Mouse (Mus musculus): ENCODE measurements around the gene Olfr1215. TPM values are rescaled to one million over a fixed set of nuclear protein-coding genes. Genes with fewer than 3 reads are reported as not detected.
"Not testable (repeated sequence)": the region's sequence is repeated elsewhere in the genome, so short reads cannot be mapped to it uniquely, and the experiment has no call there.

Olfr1215 gene
- not detected in 2 replicates for polyA plus RNA-seq (2014; fragmentation: Nextera tagmentation; extraction: Ambion mirVana)

GRCm38 (mm10) chr2:89006873-89007272 is at the start of gene Olfr1215:
Olfr1215 (minus strand) TSS chr2:89006973.
- no peak within 1 kb of the TSS for H3K27ac ChIP-seq (ENCODE audit: low read length)

DNA sequence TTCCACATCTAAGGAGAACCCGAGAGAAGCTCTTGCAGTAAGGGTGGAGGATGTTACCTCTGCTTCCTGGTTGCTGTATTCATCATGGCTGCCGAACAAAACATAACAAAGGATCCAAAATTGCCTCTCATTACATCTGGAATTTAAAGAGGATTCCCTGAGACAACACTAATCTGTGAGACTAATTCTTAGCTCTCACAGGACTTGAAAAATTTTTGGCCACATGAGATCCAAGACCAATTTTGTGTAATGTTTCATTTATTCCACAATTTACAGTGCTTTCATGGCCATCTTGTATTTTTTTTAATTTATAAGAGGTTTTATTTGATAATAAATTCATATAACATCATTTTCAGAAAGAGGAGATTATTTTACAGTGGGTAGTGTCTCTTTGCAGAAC is 25.2 kb upstream of the Olfr1215 start, which contains the start of gene Olfr1217:
Gene Olfr1217 (minus strand): TSS at position 101 of the 400 bp plus-strand sequence.
- H3K4me2 ChIP-seq (replicated peaks; ENCODE audit: low read depth, low read length), result no peak within 1 kb of the TSS
- H3K27me3 ChIP-seq (ENCODE audit: control insufficient read depth, insufficient read depth, low read length), result no peaks in the 10 kb centered on the region
- no peak within 1 kb of the TSS for H3K27ac ChIP-seq (ENCODE audit: low read length)
- no peaks in the 10 kb centered on the region for H3K36me3 ChIP-seq (ENCODE audit: control insufficient read depth, insufficient read depth, low read length)
- no peak within 1 kb of the TSS for H3K4me3 ChIP-seq (ENCODE audit: low read depth, low read length)
- no peaks in the 10 kb centered on the region for H3K4me1 ChIP-seq (ENCODE audit: control insufficient read depth, insufficient read depth, low read length)
- 70% methylated on average over 2 of the region's 2 CpGs for WGBS
- H3K9me3 ChIP-seq (ENCODE audit: control insufficient read depth, low read depth, low read length), result no peaks in the 10 kb centered on the region
- ATAC-seq (ENCODE audit: insufficient number of reproducible peaks, insufficient read depth, low FRiP score, low read depth), result no peak
- H3K9ac ChIP-seq (replicated peaks; ENCODE audit: low read depth, low read length), result no peak within 1 kb of the TSS

More at GRCm38 (mm10) chr2:89006873-89007272, at the start of gene Olfr1215:
- Histone ChIP-seq H3K27me3 (ENCODE audit: control insufficient read depth, insufficient read depth, low read length) (no peaks in the 10 kb centered on the region), H3K9me3 (ENCODE audit: control insufficient read depth, low read depth, low read length) (no peaks in the 10 kb centered on the region), H3K4me1 (ENCODE audit: control insufficient read depth, insufficient read depth, low read length) (no peaks in the 10 kb centered on the region), H3K4me3 (ENCODE audit: low read depth, low read length) (no peak within 1 kb of the TSS), H3K9ac (replicated peaks; ENCODE audit: low read depth, low read length) (no peak within 1 kb of the TSS), H3K36me3 (ENCODE audit: control insufficient read depth, insufficient read depth, low read length) (no peaks in the 10 kb centered on the region), H3K4me2 (replicated peaks; ENCODE audit: low read depth, low read length) (no peak within 1 kb of the TSS)
- no peak for ATAC-seq (ENCODE audit: insufficient number of reproducible peaks, insufficient read depth, low FRiP score, low read depth)
- WGBS, result 75% methylated on average over 2 of the region's 2 CpGs

GRCm38 (mm10) chr2:89021436-89021835 is 14.7 kb upstream of the Olfr1215 start:
- not testable (repeated sequence) for H3K9ac ChIP-seq (replicated peaks; ENCODE audit: low read depth, low read length); ATAC-seq (ENCODE audit: insufficient number of reproducible peaks, insufficient read depth, low FRiP score, low read depth); H3K27ac ChIP-seq (ENCODE audit: low read length); H3K4me1 ChIP-seq (ENCODE audit: control insufficient read depth, insufficient read depth, low read length); H3K4me3 ChIP-seq (ENCODE audit: low read depth, low read length); H3K27me3 ChIP-seq (ENCODE audit: control insufficient read depth, insufficient read depth, low read length); H3K4me2 ChIP-seq (replicated peaks; ENCODE audit: low read depth, low read length); H3K36me3 ChIP-seq (ENCODE audit: control insufficient read depth, insufficient read depth, low read length); H3K9me3 ChIP-seq (ENCODE audit: control insufficient read depth, low read depth, low read length)
- WGBS, result 70% methylated on average over 3 of the region's 3 CpGs

GRCm38 (mm10) chr2:89018240-89018639 is 11.5 kb upstream of the Olfr1215 start, which contains the start of gene Olfr1216:
Olfr1216 (minus strand) TSS chr2:89018340.
- 74% methylated on average over 1 of the region's 1 CpGs for WGBS
- no peak within 1 kb of the TSS for H3K9ac ChIP-seq (replicated peaks; ENCODE audit: low read depth, low read length)
- no peak for ATAC-seq (ENCODE audit: insufficient number of reproducible peaks, insufficient read depth, low FRiP score, low read depth)
- H3K4me2 ChIP-seq (replicated peaks; ENCODE audit: low read depth, low read length), result no peak within 1 kb of the TSS
- H3K4me3 ChIP-seq (ENCODE audit: low read depth, low read length), result no peak within 1 kb of the TSS
- H3K9me3 ChIP-seq (ENCODE audit: control insufficient read depth, low read depth, low read length), result no peaks in the 10 kb centered on the region
- H3K27me3 ChIP-seq (ENCODE audit: control insufficient read depth, insufficient read depth, low read length), result no peaks in the 10 kb centered on the region
- no peak within 1 kb of the TSS for H3K27ac ChIP-seq (ENCODE audit: low read length)
- H3K4me1 ChIP-seq (ENCODE audit: control insufficient read depth, insufficient read depth, low read length), result no peaks in the 10 kb centered on the region
- H3K36me3 ChIP-seq (ENCODE audit: control insufficient read depth, insufficient read depth, low read length), result no peaks in the 10 kb centered on the region

GRCm38 (mm10) chr2:88992553-88992952 is 14.2 kb downstream of the Olfr1215 start, which contains the start of gene Olfr1214:
Olfr1214 (minus strand) TSS chr2:88992653.
- Histone ChIP-seq H3K4me1 (ENCODE audit: control insufficient read depth, insufficient read depth, low read length) (no peaks in the 10 kb centered on the region), H3K9ac (replicated peaks; ENCODE audit: low read depth, low read length) (no peak within 1 kb of the TSS), H3K4me3 (ENCODE audit: low read depth, low read length) (no peak within 1 kb of the TSS), H3K4me2 (replicated peaks; ENCODE audit: low read depth, low read length) (no peak within 1 kb of the TSS), H3K36me3 (ENCODE audit: control insufficient read depth, insufficient read depth, low read length) (no peaks in the 10 kb centered on the region), H3K9me3 (ENCODE audit: control insufficient read depth, low read depth, low read length) (no peaks in the 10 kb centered on the region), H3K27me3 (ENCODE audit: control insufficient read depth, insufficient read depth, low read length) (no peaks in the 10 kb centered on the region), H3K27ac (ENCODE audit: low read length) (no peak within 1 kb of the TSS)
- no peak for ATAC-seq (ENCODE audit: insufficient number of reproducible peaks, insufficient read depth, low FRiP score, low read depth)
- 63% methylated on average over 1 of the region's 1 CpGs for WGBS

GRCm38 (mm10) chr2:88980181-88980580 is 26.6 kb downstream of the Olfr1215 start, which contains the start of gene Gm13762:
Gm13762 (minus strand) TSS chr2:88980281.
- Histone ChIP-seq H3K9me3 (ENCODE audit: control insufficient read depth, low read depth, low read length) (no peaks in the 10 kb centered on the region), H3K4me3 (ENCODE audit: low read depth, low read length) (no peak within 1 kb of the TSS), H3K27ac (ENCODE audit: low read length) (no peak within 1 kb of the TSS), H3K4me1 (ENCODE audit: control insufficient read depth, insufficient read depth, low read length) (no peaks in the 10 kb centered on the region), H3K27me3 (ENCODE audit: control insufficient read depth, insufficient read depth, low read length) (no peaks in the 10 kb centered on the region), H3K4me2 (replicated peaks; ENCODE audit: low read depth, low read length) (no peak within 1 kb of the TSS), H3K9ac (replicated peaks; ENCODE audit: low read depth, low read length) (no peak within 1 kb of the TSS), H3K36me3 (ENCODE audit: control insufficient read depth, insufficient read depth, low read length) (no peaks in the 10 kb centered on the region)
- no peak for ATAC-seq (ENCODE audit: insufficient number of reproducible peaks, insufficient read depth, low FRiP score, low read depth)
- 84% methylated on average over 1 of the region's 1 CpGs for WGBS

GRCm38 (mm10) chr2:88953669-88954068 is 53.1 kb downstream of the Olfr1215 start, which contains the start of gene Olfr1212:
Olfr1212 (plus strand) TSS chr2:88953969.
- H3K4me1 ChIP-seq (ENCODE audit: control insufficient read depth, insufficient read depth, low read length), result no peaks in the 10 kb centered on the region
- no peaks in the 10 kb centered on the region for H3K9me3 ChIP-seq (ENCODE audit: control insufficient read depth, low read depth, low read length)
- H3K27me3 ChIP-seq (ENCODE audit: control insufficient read depth, insufficient read depth, low read length), result no peaks in the 10 kb centered on the region
- H3K36me3 ChIP-seq (ENCODE audit: control insufficient read depth, insufficient read depth, low read length), result no peaks in the 10 kb centered on the region
- no peak within 1 kb of the TSS for H3K9ac ChIP-seq (replicated peaks; ENCODE audit: low read depth, low read length)
- no peak for ATAC-seq (ENCODE audit: insufficient number of reproducible peaks, insufficient read depth, low FRiP score, low read depth)
- no peak within 1 kb of the TSS for H3K4me3 ChIP-seq (ENCODE audit: low read depth, low read length)
- H3K27ac ChIP-seq (ENCODE audit: low read length), result no peak within 1 kb of the TSS
- no peak within 1 kb of the TSS for H3K4me2 ChIP-seq (replicated peaks; ENCODE audit: low read depth, low read length)

All from stomach, embryonic 14.5 days (tissue).